Mouse (Mus musculus): ENCODE data around the gene Tas2r107.
"Not testable (repeated sequence)": the region's sequence is repeated elsewhere in the genome, so short reads cannot be mapped to it uniquely, and the experiment has no call there.

Tas2r107 gene

GRCm38 (mm10) chr6:131660049-131660448 is at the start of gene Tas2r107:
Gene Tas2r107 (minus strand): TSS chr6:131660149.
- no peak for TF ChIP-seq POU5F1 (IDR thresholded peaks at IDR 0.05; ENCODE audit: borderline replicate concordance, low read length)
- TF ChIP-seq NANOG (IDR thresholded peaks at IDR 0.05; ENCODE audit: borderline replicate concordance, low read length), result no peak
- no peak for TF ChIP-seq CTCF (conservative IDR thresholded peaks at IDR 0.05; ENCODE audit: low read length)
- H3K36me3 ChIP-seq (ENCODE audit: insufficient read depth, low read length), result no peaks in the 10 kb centered on the region
- H3K27me3 ChIP-seq (ENCODE audit: insufficient read depth, low read length), result no peaks in the 10 kb centered on the region
- H3K9me3 ChIP-seq (ENCODE audit: low read length), result no peaks in the 10 kb centered on the region
- H3K4me1 ChIP-seq (replicated peaks; ENCODE audit: low read depth, low read length), result no peaks in the 10 kb centered on the region
- no peak within 1 kb of the TSS for H3K4me3 ChIP-seq (replicated peaks; ENCODE audit: low read length)

- no peaks in the 10 kb centered on the region for H3K36me3 ChIP-seq (ENCODE audit: insufficient read depth, low read length)
- TF ChIP-seq CTCF (conservative IDR thresholded peaks at IDR 0.05; ENCODE audit: low read length) (no peak), POU5F1 (IDR thresholded peaks at IDR 0.05; ENCODE audit: borderline replicate concordance, low read length) (no peak)
- H3K4me3 ChIP-seq (replicated peaks; ENCODE audit: low read length), result no peak within 1 kb of the TSS
- H3K9me3 ChIP-seq (ENCODE audit: low read length), result no peaks in the 10 kb centered on the region
- no peaks in the 10 kb centered on the region for H3K27me3 ChIP-seq (ENCODE audit: insufficient read depth, low read length)
- H3K4me1 ChIP-seq (replicated peaks; ENCODE audit: low read depth, low read length), result no peaks in the 10 kb centered on the region
Measured at GRCm38 (mm10) chr6:131689963-131690362, 30.0 kb upstream of the Tas2r107 start, which contains the start of gene Tas2r114. Gene Tas2r114 (minus strand): TSS chr6:131690063.

GRCm38 (mm10) chr6:131687395-131687794 is 27.4 kb upstream of the Tas2r107 start, which contains the start of gene Tas2r105:
Gene Tas2r105 (minus strand): TSS chr6:131687495.
- Histone ChIP-seq H3K27me3 (ENCODE audit: insufficient read depth, low read length) (no peaks in the 10 kb centered on the region), H3K4me3 (replicated peaks; ENCODE audit: low read length) (no peak within 1 kb of the TSS), H3K36me3 (ENCODE audit: insufficient read depth, low read length) (no peaks in the 10 kb centered on the region), H3K4me1 (replicated peaks; ENCODE audit: low read depth, low read length) (no peaks in the 10 kb centered on the region), H3K9me3 (ENCODE audit: low read length) (no peaks in the 10 kb centered on the region)
- TF ChIP-seq POU5F1 (IDR thresholded peaks at IDR 0.05; ENCODE audit: borderline replicate concordance, low read length) (no peak), CTCF (conservative IDR thresholded peaks at IDR 0.05; ENCODE audit: low read length) (no peak), NANOG (IDR thresholded peaks at IDR 0.05; ENCODE audit: borderline replicate concordance, low read length) (no peak)

- Histone ChIP-seq H3K27me3 (ENCODE audit: insufficient read depth, low read length) (no peaks in the 10 kb centered on the region), H3K9me3 (ENCODE audit: low read length) (no peaks in the 10 kb centered on the region), H3K36me3 (ENCODE audit: insufficient read depth, low read length) (no peaks in the 10 kb centered on the region), H3K4me3 (replicated peaks; ENCODE audit: low read length) (no peak within 1 kb of the TSS), H3K4me1 (replicated peaks; ENCODE audit: low read depth, low read length) (no peaks in the 10 kb centered on the region)
- TF ChIP-seq CTCF (conservative IDR thresholded peaks at IDR 0.05; ENCODE audit: low read length) (no peak), NANOG (IDR thresholded peaks at IDR 0.05; ENCODE audit: borderline replicate concordance, low read length) (no peak), POU5F1 (IDR thresholded peaks at IDR 0.05; ENCODE audit: borderline replicate concordance, low read length) (no peak)
Measured at GRCm38 (mm10) chr6:131685644-131686043, 25.7 kb upstream of the Tas2r107 start, which contains the start of gene Tas2r104. Gene Tas2r104 (minus strand): TSS chr6:131685744.

- TF ChIP-seq NANOG (IDR thresholded peaks at IDR 0.05; ENCODE audit: borderline replicate concordance, low read length) (no peak), POU5F1 (IDR thresholded peaks at IDR 0.05; ENCODE audit: borderline replicate concordance, low read length) (no peak), CTCF (conservative IDR thresholded peaks at IDR 0.05; ENCODE audit: low read length) (no peak)
- Histone ChIP-seq H3K36me3 (ENCODE audit: insufficient read depth, low read length) (no peaks in the 10 kb centered on the region), H3K4me1 (replicated peaks; ENCODE audit: low read depth, low read length) (no peaks in the 10 kb centered on the region), H3K4me3 (replicated peaks; ENCODE audit: low read length) (no peak within 1 kb of the TSS), H3K27me3 (ENCODE audit: insufficient read depth, low read length) (no peaks in the 10 kb centered on the region), H3K9me3 (ENCODE audit: low read length) (no peaks in the 10 kb centered on the region)
Measured at GRCm38 (mm10) chr6:131678786-131679185, 18.8 kb upstream of the Tas2r107 start, which contains the start of gene Tas2r106. Gene Tas2r106 (minus strand): TSS chr6:131678886.

GRCm38 (mm10) chr6:131630812-131631211 is 29.1 kb downstream of the Tas2r107 start, which contains the start of gene Tas2r130:
Gene Tas2r130 (minus strand): TSS chr6:131630912.
- H3K4me3 ChIP-seq (replicated peaks; ENCODE audit: low read length), result no peak within 1 kb of the TSS
- H3K9me3 ChIP-seq (ENCODE audit: low read length), result peaks cover 15% of the 10 kb centered on the region
- no peaks in the 10 kb centered on the region for H3K36me3 ChIP-seq (ENCODE audit: insufficient read depth, low read length)
- no peaks in the 10 kb centered on the region for H3K4me1 ChIP-seq (replicated peaks; ENCODE audit: low read depth, low read length)
- no peak for TF ChIP-seq CTCF (conservative IDR thresholded peaks at IDR 0.05; ENCODE audit: low read length)
- TF ChIP-seq POU5F1 (IDR thresholded peaks at IDR 0.05; ENCODE audit: borderline replicate concordance, low read length), result no peak
- TF ChIP-seq NANOG (IDR thresholded peaks at IDR 0.05; ENCODE audit: borderline replicate concordance, low read length), result no peak
- no peaks in the 10 kb centered on the region for H3K27me3 ChIP-seq (ENCODE audit: insufficient read depth, low read length)

- H3K9me3 ChIP-seq (ENCODE audit: low read length), result peaks cover 69% of the 10 kb centered on the region
- TF ChIP-seq NANOG (IDR thresholded peaks at IDR 0.05; ENCODE audit: borderline replicate concordance, low read length), result peak; percentile 20; the same call in 1 of the 2 replicates
- not testable (repeated sequence) for H3K4me1 ChIP-seq (replicated peaks; ENCODE audit: low read depth, low read length); H3K36me3 ChIP-seq (ENCODE audit: insufficient read depth, low read length); H3K4me3 ChIP-seq (replicated peaks; ENCODE audit: low read length); H3K27me3 ChIP-seq (ENCODE audit: insufficient read depth, low read length)
Measured at GRCm38 (mm10) chr6:131609956-131610355, 50.0 kb downstream of the Tas2r107 start.
